Mouse (Mus musculus) intestine, postnatal 0 days (tissue): ENCODE data around the gene Selenov. TPM values are rescaled to one million over a fixed set of nuclear protein-coding genes. Genes with fewer than 3 reads are reported as not detected.
A peak's percentile ranks its signal among the peaks of the same experiment; 100 is the strongest.

ENCODE experiments used
- ATAC-seq: fragments of 200-750 bp; cut with Nextera tagmentation; 2 replicates; pipeline ENCODE4 v1.8.0; 2017; ENCODE audit warnings: mild to moderate bottlenecking, moderate TSS enrichment, moderate library complexity
- H3K27ac ChIP-seq: fragments of 300-500 bp; sonication (generic); 2 replicates; pipeline ENCODE4 v1.5.1; 2014; ENCODE audit warnings: mild to moderate bottlenecking, low read depth, low read length, moderate library complexity
- H3K27me3 ChIP-seq: fragments of 300-500 bp; sonication (generic); replicated peaks from 2 replicates; pipeline ENCODE4 v1.6.1; 2014; ENCODE audit warnings: low read length, mixed read lengths; ENCODE audit not compliant: control insufficient read depth, insufficient read depth
- H3K36me3 ChIP-seq: fragments of 300-500 bp; sonication (generic); 2 replicates; pipeline ENCODE4 v1.6.1; 2014; ENCODE audit warnings: mild to moderate bottlenecking, moderate library complexity; ENCODE audit not compliant: control insufficient read depth, insufficient read depth
- H3K4me1 ChIP-seq: fragments of 300-500 bp; sonication (generic); replicated peaks from 2 replicates; pipeline ENCODE4 v1.6.1; 2014; ENCODE audit warnings: antibody characterized with exemption, low read length, mixed read lengths; ENCODE audit not compliant: control insufficient read depth, insufficient read depth
- H3K4me2 ChIP-seq: fragments of 300-500 bp; sonication (generic); replicated peaks from 2 replicates; pipeline ENCODE4 v1.6.1; 2014; ENCODE audit warnings: low read depth, mild to moderate bottlenecking, moderate library complexity
- H3K4me3 ChIP-seq: fragments of 300-500 bp; sonication (generic); 2 replicates; pipeline ENCODE4 v1.5.1; 2014; ENCODE audit warnings: low read depth, low read length
- H3K9ac ChIP-seq: fragments of 300-500 bp; sonication (generic); 2 replicates; pipeline ENCODE4 v1.6.1; 2014; ENCODE audit warnings: mild to moderate bottlenecking, low read depth, low read length
- H3K9me3 ChIP-seq: fragments of 300-500 bp; sonication (generic); 2 replicates; pipeline ENCODE4 v1.6.1; 2016; ENCODE audit warnings: mixed run types; ENCODE audit not compliant: control insufficient read depth
- CTCF ChIP-seq: sonication (generic); IDR thresholded peaks from 2 replicates; pipeline ENCODE4 v1.5.1; 2016; ENCODE audit warnings: low read depth, mild to moderate bottlenecking, control low read depth, antibody characterized with exemption, moderate library complexity
- WGBS: fragments of 180-500 bp; shearing (Covaris S2); extraction: QIAGEN DNeasy Blood & Tissue Kit; methylation state at CpG from one replicate; pipeline ENCODE4 v1.1.7; 2014; 5-methylcytosine and 5-hydroxymethylcytosine counted together
- polyA plus RNA-seq: library from polyadenylated mRNA; unstranded; fragments of >200 nt; fragmentation: Nextera tagmentation; extraction: Ambion mirVana; gene quantifications from 2 replicates; pipeline ENCODE4 v1.2.1, GENCODE M21; 2015

The Selenov gene
- 0.24 TPM in 1 of 2 replicates, not detected in the other for polyA plus RNA-seq

GRCm38 (mm10) chr7:28290638-28291590 lies at the start of gene Selenov:
TSS of gene Selenov (minus strand) at chr7:28291186.
- no peaks in the 10 kb centered on the region for H3K36me3 ChIP-seq
- no peak within 1 kb of the TSS for H3K27ac ChIP-seq
- H3K4me2 ChIP-seq: peak within 1 kb of the TSS; percentile 60
- H3K27me3 ChIP-seq: peaks cover 58% of the 10 kb centered on the region
- peak within 1 kb of the TSS; percentile 22; the same call in 1 of the 2 replicates for H3K9ac ChIP-seq
- H3K4me3 ChIP-seq: peak within 1 kb of the TSS; percentile 31
- peak; percentile 41; the same call in 1 of the 2 replicates for TF ChIP-seq CTCF
- H3K9me3 ChIP-seq: no peaks in the 10 kb centered on the region
- ATAC-seq: no peak; the same call in 1 of the 2 replicates
- peaks cover 5% of the 10 kb centered on the region; the same call in 1 of the 2 replicates for H3K4me1 ChIP-seq
- WGBS: under 1% methylated on average over 52 of the region's 52 CpGs

- WGBS: 71% methylated on average over 19 of the region's 19 CpGs
- ATAC-seq: no peak
- 0 out of 2 replicates have a peak overlapping the region, but pooled peaks have one; percentile 92 for H3K9ac ChIP-seq
Measured at GRCm38 (mm10) chr7:28339213-28339917, 48.4 kb upstream of the Selenov start.

GRCm38 (mm10) chr7:28338108-28338998 lies 47.4 kb upstream of the Selenov start, which contains the start of gene Supt5:
TSS of gene Supt5 (minus strand) at chr7:28338746.
- peak; percentile 97 for ATAC-seq
- TF ChIP-seq CTCF: peak; percentile 24; the same call in 1 of the 2 replicates
- H3K27me3 ChIP-seq: no peaks in the 10 kb centered on the region
- H3K9me3 ChIP-seq: no peaks in the 10 kb centered on the region
- peak within 1 kb of the TSS; percentile 87 for H3K4me3 ChIP-seq
- no peaks in the 10 kb centered on the region; the same call in none of the 2 replicates for H3K4me1 ChIP-seq
- under 1% methylated on average over 77 of the region's 77 CpGs for WGBS
- peak within 1 kb of the TSS; percentile 70 for H3K4me2 ChIP-seq
- H3K36me3 ChIP-seq: peaks cover 10% of the 10 kb centered on the region
- H3K9ac ChIP-seq: peak within 1 kb of the TSS; percentile 92
- H3K27ac ChIP-seq: peak within 1 kb of the TSS; percentile 89

More at GRCm38 (mm10) chr7:28339213-28339917, 48.4 kb upstream of the Selenov start:
- peak; percentile 45 for TF ChIP-seq CTCF
- no peaks in the 10 kb centered on the region for H3K27me3 ChIP-seq
- H3K27ac ChIP-seq: peak overlapping the region; percentile 89
- H3K36me3 ChIP-seq: peaks cover 6% of the 10 kb centered on the region; the same call in 1 of the 2 replicates
- no peaks in the 10 kb centered on the region; the same call in none of the 2 replicates for H3K4me1 ChIP-seq
- peak overlapping the region; percentile 87 for H3K4me3 ChIP-seq
- H3K4me2 ChIP-seq: peak overlapping the region; percentile 70
- H3K9me3 ChIP-seq: no peaks in the 10 kb centered on the region

GRCm38 (mm10) chr7:28335471-28335870 lies 44.5 kb upstream of the Selenov start:
- no peak for TF ChIP-seq CTCF
- Histone ChIP-seq H3K4me1 (no peaks in the 10 kb centered on the region; the same call in 1 of the 2 replicates), H3K9me3 (no peaks in the 10 kb centered on the region), H3K27ac (no peak overlapping the region), H3K4me2 (no peak overlapping the region), H3K4me3 (no peak overlapping the region), H3K9ac (no peak overlapping the region), H3K36me3 (peaks cover 20% of the 10 kb centered on the region), H3K27me3 (no peaks in the 10 kb centered on the region)
- ATAC-seq: no peak
- 93% methylated on average over 2 of the region's 2 CpGs for WGBS

GRCm38 (mm10) chr7:28334534-28334933 lies 43.5 kb upstream of the Selenov start:
- WGBS: 88% methylated on average over 4 of the region's 4 CpGs
- H3K9me3 ChIP-seq: no peaks in the 10 kb centered on the region
- H3K27ac ChIP-seq: no peak overlapping the region
- peaks cover 30% of the 10 kb centered on the region for H3K36me3 ChIP-seq
- no peaks in the 10 kb centered on the region for H3K27me3 ChIP-seq
- no peak overlapping the region for H3K4me3 ChIP-seq
- no peaks in the 10 kb centered on the region; the same call in 1 of the 2 replicates for H3K4me1 ChIP-seq
- no peak overlapping the region for H3K4me2 ChIP-seq
- no peak for TF ChIP-seq CTCF
- no peak overlapping the region for H3K9ac ChIP-seq
- no peak for ATAC-seq
